Mouse (Mus musculus) spleen, adult 2 months (tissue): ENCODE results near the gene Sh3bp1.

Source experiments
- CTCF ChIP-seq: fragments of 200-500 bp; IDR thresholded peaks from 2 replicates; pipeline ENCODE4 v1.5.1; 2011; ENCODE audit warnings: mild to moderate bottlenecking, inconsistent platforms; ENCODE audit not compliant: insufficient read depth, insufficient read length, insufficient replicate concordance; ENCODE audit errors: extremely low read depth
- POLR2A ChIP-seq: fragments of 200-500 bp; IDR thresholded peaks from 2 replicates; pipeline ENCODE4 v1.6.1; 2011; ENCODE audit warnings: low read depth, low read length, inconsistent platforms

DNA sequence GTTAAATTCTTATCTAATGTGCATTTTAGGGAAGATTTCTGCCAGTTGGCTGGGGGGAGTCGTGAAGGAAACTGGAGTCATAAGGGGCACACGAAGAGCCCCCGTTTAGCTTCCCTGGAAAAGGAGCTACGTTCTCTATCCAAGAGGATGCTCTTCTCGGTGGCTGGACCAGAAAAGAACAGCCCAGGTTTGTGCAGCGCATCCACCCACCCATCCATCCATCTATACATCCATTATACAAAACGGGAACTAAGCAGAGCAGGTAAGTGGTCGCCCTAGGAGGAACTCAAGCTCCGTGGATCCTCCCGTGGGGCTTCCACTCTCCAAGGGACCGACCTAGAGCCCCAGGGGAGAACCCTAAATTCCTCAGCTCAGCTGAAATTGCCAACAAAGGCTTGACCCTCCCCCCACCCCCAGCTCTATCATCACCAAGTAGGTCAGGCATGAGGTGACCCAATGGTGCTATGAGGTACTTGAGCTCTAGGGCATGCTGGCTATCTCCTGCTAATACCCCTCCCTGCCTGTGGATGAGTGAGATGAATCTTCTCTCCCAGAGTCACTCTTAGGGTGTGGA lies 48.7 kb downstream of the Sh3bp1 start:
- TF ChIP-seq POLR2A (no peak), CTCF (no peak)
